Mouse (Mus musculus) MEL (cell line): ENCODE results near the gene Robo3. TPM values are rescaled to one million over a fixed set of nuclear protein-coding genes. Genes with fewer than 3 reads are reported as not detected.

Source experiments
- DNase-seq: peaks from one replicate; pipeline ENCODE4 v3.0.0; 2011; ENCODE audit warnings: low read depth, low spot score
- H3K27ac ChIP-seq: 2 replicates; pipeline ENCODE4 v1.5.1; 2012; ENCODE audit warnings: low read depth, mild to moderate bottlenecking, control low read depth, low read length, moderate library complexity; ENCODE audit not compliant: control insufficient read depth
- H3K27me3 ChIP-seq, 2 experiments: fragments of 150-350 bp in 1 of 2; sonication (generic) in 1 of 2; 2 replicates each; pipeline ENCODE4 v1.6.1; 2012; ENCODE audit warnings: low read length in 2 of 2, mild to moderate bottlenecking in 2 of 2, improper control_type of control experiment in 1 of 2, moderate library complexity in 1 of 2; ENCODE audit not compliant: insufficient read depth in 2 of 2, control insufficient read depth in 1 of 2
- H3K36me3 ChIP-seq, 2 experiments: 2 replicates each; pipeline ENCODE4 v1.6.1; 2012 to 2014; ENCODE audit warnings: low read length in 2 of 2, improper control_type of control experiment in 1 of 2, inconsistent platforms in 1 of 2, mild to moderate bottlenecking in 1 of 2; ENCODE audit not compliant: insufficient read depth in 2 of 2, control insufficient read depth in 1 of 2
- H3K4me1 ChIP-seq, 2 experiments: fragments of 150-350 bp in 1 of 2; sonication (generic) in 1 of 2; 2 replicates each; pipeline ENCODE4 v1.6.1; 2012; ENCODE audit warnings: low read length in 2 of 2, improper control_type of control experiment in 1 of 2, mild to moderate bottlenecking in 1 of 2; ENCODE audit not compliant: insufficient read depth in 2 of 2, control insufficient read depth in 1 of 2
- H3K4me3 ChIP-seq, 2 experiments: fragments of 150-350 bp in 1 of 2; sonication (generic) in 1 of 2; 2 replicates each; pipeline ENCODE4 v1.5.1; 2012; ENCODE audit warnings: low read depth in 2 of 2, low read length in 2 of 2, mild to moderate bottlenecking in 2 of 2, moderate library complexity in 2 of 2, control low read depth in 1 of 2, improper control_type of control experiment in 1 of 2; ENCODE audit not compliant: control insufficient read depth in 1 of 2, insufficient read depth in 1 of 2
- H3K79me2 ChIP-seq: 2 replicates; pipeline ENCODE4 v1.6.1; 2012; ENCODE audit warnings: mild to moderate bottlenecking, low read length, moderate library complexity; ENCODE audit not compliant: control insufficient read depth, poor library complexity, insufficient read depth
- H3K9ac ChIP-seq: 2 replicates; pipeline ENCODE4 v1.6.1; 2012; ENCODE audit warnings: low read depth, mild to moderate bottlenecking, control low read depth, low read length, moderate library complexity; ENCODE audit not compliant: control insufficient read depth, poor library complexity, severe bottlenecking
- H3K9me3 ChIP-seq: fragments of 150-350 bp; sonication (generic); replicated peaks from 2 replicates; pipeline ENCODE4 v1.6.1; 2012; ENCODE audit warnings: mild to moderate bottlenecking, low read length, improper control_type of control experiment, moderate library complexity; ENCODE audit not compliant: insufficient read depth
- CHD1 ChIP-seq: IDR thresholded peaks from 2 replicates; pipeline ENCODE4 v1.6.1; 2012; ENCODE audit warnings: low read depth, mild to moderate bottlenecking, inconsistent platforms, low read length, improper control_type of control experiment
- CTCF ChIP-seq, 3 experiments: IDR thresholded peaks in 2 of 3; conservative IDR thresholded peaks in 1 of 3; 2 replicates each; pipeline ENCODE4 v1.5.1; 2011 to 2012; ENCODE audit warnings: low read length in 3 of 3, low read depth in 2 of 3, mild to moderate bottlenecking in 2 of 3, improper control_type of control experiment in 1 of 3, inconsistent platforms in 1 of 3, mixed read lengths in 1 of 3, moderate library complexity in 1 of 3; ENCODE audit not compliant: control insufficient read depth in 1 of 3, insufficient read depth in 1 of 3, poor library complexity in 1 of 3, severe bottlenecking in 1 of 3
- ETS1 ChIP-seq: IDR thresholded peaks from 2 replicates; pipeline ENCODE4 v1.6.1; 2012; ENCODE audit warnings: low read depth, mild to moderate bottlenecking, inconsistent platforms, low read length, improper control_type of control experiment, moderate library complexity
- GABPA ChIP-seq: IDR thresholded peaks from 2 replicates; pipeline ENCODE4 v1.6.1; 2012; ENCODE audit warnings: low read depth, mild to moderate bottlenecking, inconsistent platforms, low read length, improper control_type of control experiment, moderate library complexity
- MAFK ChIP-seq: IDR thresholded peaks from 2 replicates; pipeline ENCODE4 v1.6.1; 2011; ENCODE audit warnings: low read depth, mild to moderate bottlenecking, low read length, improper control_type of control experiment, borderline replicate concordance
- MAX ChIP-seq: IDR thresholded peaks from 2 replicates; pipeline ENCODE4 v1.6.1; 2011; ENCODE audit warnings: low read length, improper control_type of control experiment
- MEF2A ChIP-seq: IDR thresholded peaks from 2 replicates; pipeline ENCODE4 v1.6.1; 2014; ENCODE audit warnings: low read depth, mild to moderate bottlenecking, inconsistent platforms, low read length, improper control_type of control experiment; ENCODE audit not compliant: poor library complexity, insufficient replicate concordance, severe bottlenecking; ENCODE audit errors: extremely low read depth
- MYC ChIP-seq: IDR thresholded peaks from 2 replicates; pipeline ENCODE4 v1.6.1; 2011; ENCODE audit warnings: low read depth, mild to moderate bottlenecking, low read length, improper control_type of control experiment, moderate library complexity
- NELFE ChIP-seq: IDR thresholded peaks from 2 replicates; pipeline ENCODE4 v1.6.1; 2011; ENCODE audit warnings: low read depth, low read length, improper control_type of control experiment
- POLR2A ChIP-seq, 2 experiments: IDR thresholded peaks; 2 replicates each; pipeline ENCODE4 v1.6.1; 2011 to 2012; ENCODE audit warnings: low read length in 2 of 2, mild to moderate bottlenecking in 2 of 2, control low read depth in 1 of 2, improper control_type of control experiment in 1 of 2, low read depth in 1 of 2, moderate library complexity in 1 of 2; ENCODE audit not compliant: control insufficient read depth in 1 of 2, insufficient read depth in 1 of 2, poor library complexity in 1 of 2
- POLR2AphosphoS2 ChIP-seq: IDR thresholded peaks from 2 replicates; pipeline ENCODE4 v1.6.1; 2011; ENCODE audit warnings: low read length, improper control_type of control experiment
- RAD21 ChIP-seq: IDR thresholded peaks from 2 replicates; pipeline ENCODE4 v1.6.1; 2011; ENCODE audit warnings: mild to moderate bottlenecking, low read depth, low read length, improper control_type of control experiment
- SMC3 ChIP-seq: IDR thresholded peaks from 2 replicates; pipeline ENCODE4 v1.6.1; 2011; ENCODE audit warnings: low read depth, low read length, improper control_type of control experiment
- UBTF ChIP-seq: IDR thresholded peaks from 2 replicates; pipeline ENCODE4 v1.6.1; 2012; ENCODE audit warnings: low read depth, mild to moderate bottlenecking, inconsistent platforms, low read length, improper control_type of control experiment, moderate library complexity, borderline replicate concordance; ENCODE audit not compliant: insufficient read depth
- USF2 ChIP-seq, 2 experiments: IDR thresholded peaks; 2 replicates each; pipeline ENCODE4 v1.6.1; 2011 to 2012; ENCODE audit warnings: improper control_type of control experiment in 2 of 2, low read length in 2 of 2, borderline replicate concordance in 1 of 2, inconsistent platforms in 1 of 2, low read depth in 1 of 2, mild to moderate bottlenecking in 1 of 2; ENCODE audit not compliant: insufficient read depth in 1 of 2
- ZC3H11A ChIP-seq: IDR thresholded peaks from 2 replicates; pipeline ENCODE4 v1.6.1; 2012; ENCODE audit warnings: low read depth, mild to moderate bottlenecking, inconsistent platforms, low read length, improper control_type of control experiment
- ZKSCAN1 ChIP-seq: IDR thresholded peaks from 2 replicates; pipeline ENCODE4 v1.6.1; 2012; ENCODE audit warnings: low read depth, mild to moderate bottlenecking, inconsistent platforms, low read length, improper control_type of control experiment, moderate library complexity
- ZMIZ1 ChIP-seq: IDR thresholded peaks from 2 replicates; pipeline ENCODE4 v1.6.1; 2012; ENCODE audit warnings: low read depth, mild to moderate bottlenecking, inconsistent platforms, low read length, improper control_type of control experiment, moderate library complexity
- ZNF384 ChIP-seq: IDR thresholded peaks from 2 replicates; pipeline ENCODE4 v1.6.1; 2012; ENCODE audit warnings: low read depth, mild to moderate bottlenecking, inconsistent platforms, low read length, improper control_type of control experiment
- polyA plus RNA-seq, 2 experiments: library from polyadenylated mRNA; stranded (reverse) in 1 of 2; unstranded in 1 of 2; fragments of >175 nt in 1 of 2; fragments of >200 nt in 1 of 2; gene quantifications; 2 replicates each; pipeline versions ENCODE4 v1.2.1 to v1.2.4; 2012; ENCODE audit warnings: low replicate concordance in 2 of 2, low read depth in 1 of 2; ENCODE audit not compliant: insufficient read length in 2 of 2, insufficient read depth in 1 of 2, missing spikeins in 1 of 2
- total RNA-seq: library from RNA; depleted of rRNA; stranded (reverse); fragments of 300-350 nt; gene quantifications from 2 replicates; pipeline ENCODE4 v1.2.3, GENCODE M21; 2012

The Robo3 gene
- total and polyA plus RNA-seq, 3 experiments, result not detected

DNA sequence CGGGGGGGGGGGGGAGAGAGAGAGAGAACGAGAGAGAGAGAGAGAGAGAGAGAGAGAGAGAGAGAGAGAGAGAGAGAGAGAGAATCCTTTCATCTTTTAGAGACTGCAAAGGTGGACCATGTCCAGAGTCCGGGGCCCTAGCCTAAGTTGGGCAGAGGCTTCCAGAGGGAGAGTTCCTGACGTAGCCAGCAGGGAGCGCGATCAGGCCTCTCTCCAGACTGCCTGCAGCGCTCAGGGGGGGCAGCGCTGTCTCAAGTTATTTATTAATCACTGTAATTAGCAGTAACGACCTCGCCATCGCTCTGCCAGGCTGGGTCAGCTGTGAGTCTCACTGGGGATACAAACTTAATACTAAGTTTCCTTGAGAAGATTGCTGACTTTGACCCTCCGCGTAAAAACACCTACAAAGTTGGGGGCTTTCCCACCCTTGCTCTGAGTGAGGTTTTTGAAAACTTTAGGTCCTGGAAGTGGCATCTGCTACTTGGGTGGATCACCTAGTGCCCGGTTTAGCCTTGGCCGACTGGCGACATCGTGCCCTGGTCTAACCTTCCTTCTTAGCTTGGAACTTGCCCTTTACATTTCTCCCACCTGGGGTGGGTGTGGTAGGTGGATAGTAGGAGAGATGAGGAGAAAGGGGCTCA is 900 bp downstream of the Robo3 start:
- Histone ChIP-seq H3K79me2 (no peaks in the 10 kb centered on the region), H3K36me3 (no peaks in the 10 kb centered on the region), H3K9ac (no peak overlapping the region), H3K4me3 (no peak overlapping the region), H3K9me3 (no peaks in the 10 kb centered on the region), H3K27ac (no peak overlapping the region), H3K4me1 (no peaks in the 10 kb centered on the region), H3K27me3 (peaks cover 0 to 2% of the 10 kb centered on the region in 2 experiments; a peak in 2 of 4 replicates)
- DNase-seq, result no peak
- TF ChIP-seq GABPA, result no peak
- TF ChIP-seq CHD1, result no peak
- TF ChIP-seq MAX, result no peak
- no peak for TF ChIP-seq ZNF384
- TF ChIP-seq POLR2A (IDR thresholded peaks at IDR 0.05; ENCODE audit: control insufficient read depth in 1 of 2, insufficient read depth in 1 of 2, low read depth in 1 of 2, low read length in 2 of 2, poor library complexity in 1 of 2), result no peak
- no peak for TF ChIP-seq UBTF
- no peak for TF ChIP-seq ZKSCAN1
- TF ChIP-seq NELFE, result no peak
- no peak for TF ChIP-seq MAFK
- TF ChIP-seq MYC, result no peak
- no peak for TF ChIP-seq ETS1
- no peak for TF ChIP-seq MEF2A
- no peak for TF ChIP-seq ZMIZ1

DNA sequence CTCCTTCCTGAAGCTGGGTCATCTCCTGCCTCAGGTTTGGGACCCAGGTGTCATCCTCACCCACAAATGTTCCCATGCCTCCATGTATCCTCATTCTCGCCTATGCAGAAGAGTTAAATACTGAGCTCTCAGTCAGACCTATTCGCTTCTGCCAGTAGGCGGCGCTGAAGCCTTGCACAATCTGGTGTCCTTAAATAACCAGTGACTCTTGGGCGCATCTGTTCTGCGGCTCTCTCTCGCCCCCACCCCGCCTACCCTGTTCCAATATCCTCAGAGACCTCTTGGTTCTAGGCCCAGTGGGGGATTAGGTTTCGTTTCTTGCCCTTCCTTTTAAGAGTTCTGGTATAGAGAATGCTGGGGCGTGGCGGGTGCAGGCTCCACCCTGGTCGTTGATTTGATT is 2.5 kb downstream of the Robo3 start:
- peak overlapping the region in 1 of 2 experiments; percentile 40; a peak in 2 of 4 replicates for H3K4me3 ChIP-seq
- H3K36me3 ChIP-seq, result no peaks in the 10 kb centered on the region
- H3K4me1 ChIP-seq, result no peaks in the 10 kb centered on the region
- no peak overlapping the region for H3K27ac ChIP-seq
- peaks cover 2% of the 10 kb centered on the region in 2 experiments; a peak in 2 of 4 replicates for H3K27me3 ChIP-seq
- TF ChIP-seq CTCF (IDR thresholded peaks at IDR 0.05 in 2 of 3, conservative IDR thresholded peaks at IDR 0.05 in 1 of 3; ENCODE audit: control insufficient read depth in 1 of 3, insufficient read depth in 1 of 3, low read depth in 2 of 3, low read length in 3 of 3, poor library complexity in 1 of 3, severe bottlenecking in 1 of 3) (peak; percentile 92 to 96 (median 94)), USF2 (IDR thresholded peaks at IDR 0.05; ENCODE audit: borderline replicate concordance in 1 of 2, insufficient read depth in 1 of 2, low read depth in 1 of 2, low read length in 2 of 2) (no peak), ZC3H11A (peak; percentile 71), POLR2AphosphoS2 (no peak), SMC3 (peak; percentile 83), RAD21 (peak; percentile 93)
- TF ChIP-seq, all 39 proteins: peak for 4
- Histone ChIP-seq H3K9ac (no peak overlapping the region), H3K79me2 (no peaks in the 10 kb centered on the region), H3K9me3 (no peaks in the 10 kb centered on the region)
- DNase-seq, result peak; percentile 87
